Mouse (Mus musculus): Measurements from ENCODE around the gene E130114P18Rik. TPM values are rescaled to one million over a fixed set of nuclear protein-coding genes. Genes with fewer than 3 reads are reported as not detected.

The E130114P18Rik gene
- polyA plus RNA-seq, 1 experiment from 2014 or later, result 37.0 TPM

DNA sequence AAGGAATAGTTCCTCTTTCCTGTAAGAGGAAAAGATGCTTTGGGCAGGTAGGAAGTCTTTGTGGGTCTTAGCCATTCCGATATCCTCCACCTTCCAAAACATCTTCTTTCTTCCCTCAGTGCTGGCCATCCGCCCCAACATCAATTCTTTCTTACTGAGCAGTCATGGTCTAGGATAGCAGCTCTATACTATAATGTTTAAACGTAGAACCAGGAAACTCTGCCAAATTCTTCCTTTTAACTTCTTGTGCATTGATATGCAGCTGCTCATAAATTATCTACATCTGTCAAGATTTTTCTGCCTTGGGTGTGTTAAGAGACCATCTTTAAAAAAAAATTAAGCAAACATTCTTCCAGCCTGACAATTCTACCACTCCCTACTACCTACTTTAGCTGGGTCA lies 47.5 kb downstream of the E130114P18Rik start:
- no peak for ATAC-seq (ENCODE audit: low FRiP score)
- Histone ChIP-seq H3K36me3 (no peaks in the 10 kb centered on the region), H3K4me3 (no peak overlapping the region), H3K9ac (no peak overlapping the region), H3K27ac (no peak overlapping the region), H3K9me3 (no peaks in the 10 kb centered on the region), H3K4me2 (no peak overlapping the region), H3K27me3 (no peaks in the 10 kb centered on the region), H3K4me1 (replicated peaks) (no peaks in the 10 kb centered on the region)
- 84% methylated on average over 3 of the region's 3 CpGs for WGBS

DNA sequence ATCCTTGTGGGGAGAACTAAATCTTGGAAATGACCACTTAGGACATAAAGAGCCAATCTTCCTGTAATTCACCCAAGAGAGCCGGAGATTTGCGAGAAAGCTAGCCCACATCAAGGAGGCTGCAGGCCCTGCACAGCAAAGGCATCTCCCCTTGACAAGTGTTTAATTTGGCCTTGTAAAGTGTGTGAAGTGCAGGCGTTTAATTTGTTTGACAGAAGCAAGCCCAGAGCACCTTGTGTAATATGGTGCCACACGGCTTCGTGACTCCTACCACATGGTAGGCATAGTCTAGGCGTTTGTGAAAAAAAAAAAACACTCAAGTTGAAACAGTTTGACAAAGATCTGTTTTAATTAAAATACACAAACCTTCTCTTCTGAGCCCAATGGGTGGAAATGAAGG lies 47.9 kb downstream of the E130114P18Rik start:
- 79% methylated on average over 6 of the region's 6 CpGs for WGBS
- Histone ChIP-seq H3K27me3 (no peaks in the 10 kb centered on the region), H3K36me3 (no peaks in the 10 kb centered on the region), H3K9ac (no peak overlapping the region), H3K9me3 (no peaks in the 10 kb centered on the region), H3K4me3 (no peak overlapping the region), H3K4me1 (replicated peaks) (no peaks in the 10 kb centered on the region), H3K4me2 (no peak overlapping the region), H3K27ac (no peak overlapping the region)
- ATAC-seq (ENCODE audit: low FRiP score), result no peak

DNA sequence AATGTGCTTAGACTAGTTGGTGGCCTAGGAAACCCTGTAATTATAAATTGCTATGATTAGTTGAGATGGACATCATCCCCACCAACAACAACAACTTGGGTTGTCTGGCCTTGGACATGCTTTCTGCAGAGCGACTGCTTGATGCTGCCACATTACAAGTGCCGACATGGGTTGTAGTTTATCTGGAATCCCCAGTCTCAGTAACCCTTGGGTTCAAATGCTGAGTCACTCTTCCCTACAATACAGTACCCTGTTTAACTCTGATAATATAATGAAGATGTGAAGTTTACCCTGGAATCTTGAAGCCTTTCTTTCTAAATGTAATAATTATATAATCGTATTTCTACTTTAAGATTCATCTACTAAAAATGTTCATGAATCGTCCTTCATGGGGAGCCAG lies 49.4 kb downstream of the E130114P18Rik start:
- H3K4me3 ChIP-seq, result no peak overlapping the region
- H3K9me3 ChIP-seq, result no peaks in the 10 kb centered on the region
- no peaks in the 10 kb centered on the region for H3K27me3 ChIP-seq
- 96% methylated on average over 4 of the region's 4 CpGs for WGBS
- H3K4me2 ChIP-seq, result no peak overlapping the region
- no peak for ATAC-seq (ENCODE audit: low FRiP score)
- H3K4me1 ChIP-seq (replicated peaks), result no peaks in the 10 kb centered on the region
- no peak overlapping the region for H3K9ac ChIP-seq
- no peak overlapping the region for H3K27ac ChIP-seq
- H3K36me3 ChIP-seq, result no peaks in the 10 kb centered on the region

DNA sequence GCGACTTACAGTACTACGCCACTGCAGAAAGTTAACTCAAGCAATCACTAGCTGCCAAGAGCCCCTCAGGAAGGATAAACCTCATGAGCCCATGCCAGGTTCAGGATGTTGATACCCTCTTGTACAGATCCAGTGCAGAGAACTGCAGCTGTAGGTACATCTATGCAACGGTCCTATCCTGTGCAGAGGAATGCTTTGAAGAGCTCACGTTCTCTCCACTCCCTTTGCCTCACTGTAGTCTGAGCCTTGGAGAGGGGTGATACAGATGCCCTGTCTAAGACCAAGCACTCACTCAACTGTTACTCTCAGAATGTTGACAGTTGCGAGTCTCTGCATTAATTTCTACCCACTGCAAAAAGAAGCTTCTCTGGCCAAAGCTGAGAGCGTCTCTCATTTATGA lies 54.5 kb downstream of the E130114P18Rik start:
- Histone ChIP-seq H3K9me3 (no peaks in the 10 kb centered on the region), H3K27me3 (no peaks in the 10 kb centered on the region), H3K27ac (no peak overlapping the region), H3K4me2 (no peak overlapping the region), H3K36me3 (no peaks in the 10 kb centered on the region), H3K4me1 (replicated peaks) (no peaks in the 10 kb centered on the region; the same call in 1 of the 2 replicates), H3K4me3 (no peak overlapping the region), H3K9ac (no peak overlapping the region)
- no peak for ATAC-seq (ENCODE audit: low FRiP score)
- 92% methylated on average over 6 of the region's 6 CpGs for WGBS

DNA sequence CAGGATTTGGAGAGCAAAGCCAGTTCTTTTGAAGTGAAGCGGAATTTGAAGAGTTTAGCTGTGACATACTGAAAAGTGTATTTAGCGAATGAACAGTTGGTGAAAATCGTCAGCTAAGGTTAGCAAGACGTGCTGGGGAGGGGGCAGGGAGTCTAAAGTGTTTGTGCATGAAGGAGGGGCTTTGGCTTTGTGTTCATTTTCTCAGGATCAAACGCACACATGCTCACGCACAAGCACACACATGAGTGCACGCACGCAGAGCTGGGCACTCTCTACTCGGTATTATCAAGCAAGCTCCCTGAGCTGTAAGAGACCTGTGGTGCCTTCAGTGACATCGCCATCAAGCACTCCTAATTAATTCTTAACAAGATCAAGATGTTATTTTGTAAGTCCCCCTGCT lies 55.2 kb downstream of the E130114P18Rik start:
- Histone ChIP-seq H3K27ac (no peak overlapping the region), H3K4me1 (replicated peaks) (no peaks in the 10 kb centered on the region; the same call in 1 of the 2 replicates), H3K9me3 (no peaks in the 10 kb centered on the region), H3K4me2 (no peak overlapping the region), H3K27me3 (no peaks in the 10 kb centered on the region), H3K9ac (no peak overlapping the region), H3K4me3 (no peak overlapping the region), H3K36me3 (no peaks in the 10 kb centered on the region)
- no peak for ATAC-seq (ENCODE audit: low FRiP score)
- WGBS, result 56% methylated on average over 10 of the region's 10 CpGs

DNA sequence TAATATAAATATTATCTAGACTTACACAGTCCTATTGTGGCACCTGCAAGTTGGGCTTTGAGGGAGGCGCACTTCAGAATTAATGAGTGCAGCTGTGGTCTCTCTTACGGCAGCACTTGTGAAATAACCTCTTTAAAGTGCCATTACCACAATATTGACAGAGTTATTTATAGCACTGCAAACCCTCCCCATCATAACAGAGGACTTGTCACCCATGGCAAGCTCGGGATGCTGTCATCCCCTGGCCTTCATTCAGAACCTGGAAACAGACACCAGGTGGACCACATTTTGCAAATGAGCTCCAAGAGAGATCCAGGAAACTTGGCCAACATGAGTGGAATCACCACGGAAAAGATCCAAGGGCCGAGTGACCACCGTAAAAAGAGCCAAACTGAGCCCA lies 63.3 kb downstream of the E130114P18Rik start:
- no peaks in the 10 kb centered on the region for H3K36me3 ChIP-seq
- H3K9me3 ChIP-seq, result no peaks in the 10 kb centered on the region
- peaks cover 9% of the 10 kb centered on the region for H3K4me1 ChIP-seq (replicated peaks)
- WGBS, result 70% methylated on average over 6 of the region's 6 CpGs
- H3K9ac ChIP-seq, result no peak overlapping the region
- H3K27ac ChIP-seq, result no peak overlapping the region
- H3K27me3 ChIP-seq, result no peaks in the 10 kb centered on the region
- no peak overlapping the region for H3K4me3 ChIP-seq
- 0 out of 2 replicates have a peak, but pooled peaks have one; percentile 41 for ATAC-seq (ENCODE audit: low FRiP score)
- H3K4me2 ChIP-seq, result no peak overlapping the region

DNA sequence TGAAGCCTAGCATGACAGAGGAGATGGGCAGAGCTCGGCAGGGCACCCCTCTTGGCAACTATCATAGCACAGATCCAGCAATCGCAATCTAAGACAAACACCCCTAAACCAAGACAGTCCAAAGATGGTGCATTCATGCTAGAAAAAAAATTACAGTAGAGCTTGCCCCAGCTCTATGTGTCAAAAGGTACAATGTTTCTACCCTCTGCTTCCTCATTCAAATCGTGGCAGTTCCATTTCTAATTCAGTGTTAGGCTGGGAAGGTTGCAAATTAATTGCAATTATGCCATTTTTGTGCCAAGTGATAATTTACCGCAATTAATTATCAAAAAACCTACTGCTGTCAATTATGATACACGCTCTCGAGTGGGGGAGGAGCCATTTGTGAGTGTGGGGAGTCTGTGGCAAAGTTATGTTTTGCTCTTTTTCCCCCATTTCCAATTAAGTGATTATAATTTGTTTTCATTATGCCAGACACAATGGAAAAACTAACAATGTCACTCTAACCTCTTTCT lies 63.7 kb downstream of the E130114P18Rik start:
- no peaks in the 10 kb centered on the region for H3K9me3 ChIP-seq
- H3K36me3 ChIP-seq, result no peaks in the 10 kb centered on the region
- ATAC-seq (ENCODE audit: low FRiP score), result no peak
- H3K9ac ChIP-seq, result no peak overlapping the region
- H3K27ac ChIP-seq, result no peak overlapping the region
- no peak overlapping the region for H3K4me3 ChIP-seq
- H3K27me3 ChIP-seq, result no peaks in the 10 kb centered on the region
- peaks cover 9% of the 10 kb centered on the region for H3K4me1 ChIP-seq (replicated peaks)
- H3K4me2 ChIP-seq, result no peak overlapping the region
- 78% methylated on average over 6 of the region's 6 CpGs for WGBS

DNA sequence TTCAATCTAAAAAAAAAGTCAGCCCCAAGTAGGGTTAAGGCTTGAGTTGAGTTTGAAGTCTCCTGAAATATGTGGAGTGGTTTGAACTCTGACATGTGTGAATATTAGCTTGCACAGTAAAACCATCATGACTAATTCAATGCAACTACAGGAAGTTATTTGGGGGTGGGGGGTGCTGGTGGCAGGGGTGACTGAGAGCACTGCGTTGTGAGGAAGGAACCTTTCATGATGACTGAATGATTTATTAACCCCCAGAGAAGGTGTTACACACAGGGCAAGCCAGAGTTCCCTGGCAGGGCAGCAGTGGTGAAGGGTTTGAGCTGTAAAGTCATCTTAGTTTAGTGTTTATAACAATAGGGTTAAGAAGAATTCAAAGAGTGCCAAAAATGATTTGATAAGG lies 65.3 kb downstream of the E130114P18Rik start:
- WGBS, result 23% methylated on average over 1 of the region's 1 CpGs
- Histone ChIP-seq H3K4me2 (no peak overlapping the region), H3K9me3 (no peaks in the 10 kb centered on the region), H3K4me3 (no peak overlapping the region), H3K27me3 (no peaks in the 10 kb centered on the region), H3K4me1 (replicated peaks) (peaks cover 9% of the 10 kb centered on the region), H3K36me3 (no peaks in the 10 kb centered on the region), H3K27ac (no peak overlapping the region), H3K9ac (no peak overlapping the region)
- no peak for ATAC-seq (ENCODE audit: low FRiP score)

DNA sequence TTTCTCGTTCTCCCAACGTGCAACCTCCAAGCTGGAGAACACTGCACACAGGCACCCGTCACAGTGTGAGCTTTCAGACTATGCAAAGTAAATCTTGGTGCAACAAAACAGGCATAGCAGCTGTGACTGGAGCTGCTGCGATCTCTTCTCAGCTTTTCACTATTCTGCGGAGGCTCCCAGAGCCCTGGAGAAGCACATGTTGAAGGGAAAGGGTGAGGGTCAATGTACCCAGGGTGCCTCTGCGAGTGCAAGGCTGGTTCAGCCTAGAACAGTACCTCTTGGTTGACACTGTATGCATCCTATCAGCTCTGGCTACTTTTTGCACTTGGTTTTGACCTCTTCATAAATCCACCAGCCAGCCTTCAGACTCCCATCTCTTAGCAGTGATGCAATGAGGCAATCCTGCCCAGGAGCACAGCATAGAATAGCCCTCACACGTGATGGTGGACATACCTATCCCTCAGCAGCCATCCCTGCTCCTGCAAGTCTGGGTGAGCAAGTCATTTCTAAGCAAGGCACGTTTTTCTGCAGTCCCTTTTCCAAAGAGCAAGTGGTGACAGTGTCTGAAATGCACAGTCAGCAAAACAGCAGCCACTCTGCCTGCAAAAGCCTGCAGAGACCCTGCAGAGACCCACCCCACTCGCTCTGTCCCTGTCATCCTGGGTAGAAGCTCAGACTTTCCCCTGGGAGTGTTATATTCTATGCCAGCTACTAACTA lies 67.7 kb downstream of the E130114P18Rik start:
- 37% methylated on average over 9 of the region's 9 CpGs for WGBS
- ATAC-seq (ENCODE audit: low FRiP score), result peak; percentile 67
- Histone ChIP-seq H3K27ac (peak overlapping the region; percentile 76), H3K27me3 (no peaks in the 10 kb centered on the region), H3K9me3 (no peaks in the 10 kb centered on the region), H3K9ac (peak overlapping the region; percentile 43; the same call in 1 of the 2 replicates), H3K4me2 (peak overlapping the region; percentile 8; the same call in 1 of the 2 replicates), H3K4me1 (replicated peaks) (peaks cover 9% of the 10 kb centered on the region), H3K36me3 (no peaks in the 10 kb centered on the region), H3K4me3 (no peak overlapping the region)

DNA sequence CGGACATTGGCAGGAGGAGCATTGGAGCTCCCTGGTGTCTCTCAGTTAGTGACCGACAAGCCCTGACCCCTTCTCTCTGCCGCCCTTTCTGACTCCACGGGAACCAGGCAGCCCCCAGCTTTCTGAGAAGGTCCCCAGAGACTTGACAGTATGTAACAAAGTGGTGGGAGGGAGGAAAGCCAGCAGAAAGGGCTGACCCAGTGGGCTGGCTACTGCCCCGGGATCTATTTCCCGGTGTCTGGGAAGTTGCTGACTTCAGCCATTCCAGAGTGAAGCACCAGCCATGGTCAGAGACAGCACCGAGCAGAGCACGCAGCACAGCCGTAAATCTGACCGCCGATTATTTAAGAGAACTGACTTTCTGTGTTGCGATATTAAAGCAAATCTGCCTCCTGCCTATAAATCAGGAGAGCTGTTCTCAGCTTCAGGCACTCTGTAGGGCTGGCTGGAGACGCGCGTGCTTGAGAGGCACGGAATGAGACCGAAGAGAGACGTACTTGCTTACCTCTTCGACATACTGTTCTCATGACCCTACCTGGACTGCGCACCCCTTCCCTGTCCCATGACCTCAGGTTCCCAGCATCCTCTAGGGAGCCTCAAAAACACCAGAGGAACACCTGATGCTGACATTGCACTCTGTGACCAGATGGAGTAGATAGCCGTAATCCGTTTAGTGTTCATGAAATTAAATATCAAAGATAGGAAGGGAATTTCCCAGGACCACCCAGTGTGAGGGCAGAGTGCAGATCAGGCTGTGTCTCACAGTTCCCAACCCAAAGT lies 70.3 kb downstream of the E130114P18Rik start:
- H3K9me3 ChIP-seq, result no peaks in the 10 kb centered on the region

DNA sequence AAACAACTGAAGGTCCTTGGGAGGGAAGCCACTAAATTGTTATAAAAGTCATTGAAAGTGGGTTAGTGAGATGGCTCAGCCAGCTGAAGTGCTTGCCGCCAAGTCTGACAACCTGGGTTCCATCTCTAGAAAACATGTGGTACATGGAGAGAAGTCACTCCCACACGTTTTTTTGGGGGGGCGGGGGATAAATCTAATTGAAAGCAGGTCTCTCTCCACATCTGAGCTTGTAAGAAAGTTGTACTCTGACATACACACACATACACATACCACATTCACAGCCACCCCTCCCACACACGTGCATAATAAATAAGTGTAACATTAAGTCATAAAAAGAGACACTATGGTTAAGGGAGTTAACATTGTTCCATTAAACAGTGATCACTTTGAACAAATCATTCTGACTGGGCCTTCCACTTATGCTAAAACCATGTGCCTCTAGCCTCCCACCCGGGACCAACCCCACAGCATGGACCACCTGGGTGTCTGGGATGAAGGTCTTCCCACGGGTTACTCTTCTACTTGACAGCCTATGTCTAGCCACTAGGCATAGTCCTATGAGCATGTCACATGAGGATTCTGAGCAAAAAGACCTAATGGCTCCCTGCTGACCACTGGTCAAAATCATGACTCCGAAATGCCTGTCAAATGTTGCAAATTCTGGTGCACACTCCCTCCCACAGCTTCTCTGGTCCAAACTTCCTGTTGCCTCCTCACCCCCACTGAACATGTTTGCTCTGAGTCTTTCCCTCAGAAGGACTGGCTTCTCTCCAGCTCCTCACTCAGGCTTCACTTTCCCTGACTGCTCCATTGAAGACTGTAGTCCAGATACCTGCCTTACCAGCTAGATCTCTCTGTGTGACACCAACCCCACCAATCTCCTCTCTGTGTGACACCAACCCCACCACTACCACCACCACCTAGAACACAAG lies 80.9 kb downstream of the E130114P18Rik start:
- no peak for ATAC-seq (ENCODE audit: low FRiP score)
- H3K27ac ChIP-seq, result no peak overlapping the region
- H3K4me2 ChIP-seq, result no peak overlapping the region
- no peaks in the 10 kb centered on the region for H3K36me3 ChIP-seq
- no peak overlapping the region for H3K4me3 ChIP-seq
- H3K9ac ChIP-seq, result no peak overlapping the region
- no peaks in the 10 kb centered on the region for H3K9me3 ChIP-seq
- H3K4me1 ChIP-seq (replicated peaks), result no peaks in the 10 kb centered on the region
- H3K27me3 ChIP-seq, result no peaks in the 10 kb centered on the region
- 78% methylated on average over 7 of the region's 7 CpGs for WGBS

More for the DNA sequence above, 70.3 kb downstream of the E130114P18Rik start:
- no peak overlapping the region for H3K4me2 ChIP-seq
- H3K4me3 ChIP-seq, result no peak overlapping the region
- H3K9ac ChIP-seq, result no peak overlapping the region
- H3K27ac ChIP-seq, result no peak overlapping the region
- H3K27me3 ChIP-seq, result no peaks in the 10 kb centered on the region
- H3K4me1 ChIP-seq (replicated peaks), result peaks cover 9% of the 10 kb centered on the region
- ATAC-seq (ENCODE audit: low FRiP score), result no peak
- WGBS, result 76% methylated on average over 22 of the region's 22 CpGs
- H3K36me3 ChIP-seq, result no peaks in the 10 kb centered on the region

All from hindbrain, embryonic 13.5 days (tissue).